Mouse (Mus musculus) ES-E14 (cell line): ENCODE data around the gene Rex1bd. TPM values are rescaled to one million over a fixed set of nuclear protein-coding genes. Genes with fewer than 3 reads are reported as not detected.

Experiments
- DNase-seq: peaks from one replicate; pipeline ENCODE4 v3.0.0-alpha.2; 2013; ENCODE audit warnings: low read depth, low spot score
- H3K27ac ChIP-seq: 2 replicates; pipeline ENCODE4 v1.5.1; 2012; ENCODE audit warnings: low read depth, mild to moderate bottlenecking, low read length, moderate library complexity, mixed read lengths; ENCODE audit not compliant: poor library complexity, insufficient read depth, severe bottlenecking
- H3K36me3 ChIP-seq: 2 replicates; pipeline ENCODE4 v1.6.1; 2012; ENCODE audit warnings: mild to moderate bottlenecking, low read length, moderate library complexity, mixed read lengths; ENCODE audit not compliant: control insufficient read depth, poor library complexity, insufficient read depth, severe bottlenecking
- H3K4me1 ChIP-seq, 2 experiments: fragments of 150-350 bp in 1 of 2; sonication (generic) in 1 of 2; 2 replicates each; pipeline ENCODE4 v1.6.1; 2012; ENCODE audit warnings: low read length in 2 of 2, mild to moderate bottlenecking in 1 of 2, mixed read lengths in 1 of 2; ENCODE audit not compliant: control insufficient read depth in 2 of 2, insufficient read depth in 2 of 2, poor library complexity in 1 of 2
- H3K4me3 ChIP-seq, 2 experiments: fragments of 150-350 bp in 1 of 2; sonication (generic) in 1 of 2; 2 replicates each; pipeline ENCODE4 v1.5.1; 2012; ENCODE audit warnings: low read length in 2 of 2, low read depth in 1 of 2, mild to moderate bottlenecking in 1 of 2, mixed read lengths in 1 of 2; ENCODE audit not compliant: insufficient read depth in 1 of 2, poor library complexity in 1 of 2, severe bottlenecking in 1 of 2
- H3K9ac ChIP-seq: 2 replicates; pipeline ENCODE4 v1.6.1; 2012; ENCODE audit warnings: low read depth, mild to moderate bottlenecking, low read length, mixed read lengths; ENCODE audit not compliant: poor library complexity, insufficient read depth, severe bottlenecking
- H3K9me3 ChIP-seq: fragments of 150-350 bp; sonication (generic); 2 replicates; pipeline ENCODE4 v1.6.1; 2012; ENCODE audit warnings: low read depth, mild to moderate bottlenecking, low read length; ENCODE audit not compliant: control insufficient read depth, insufficient read depth
- CHD2 ChIP-seq: IDR thresholded peaks from 2 replicates; pipeline ENCODE4 v1.6.1; 2014; ENCODE audit warnings: mild to moderate bottlenecking, low read depth, low read length, inconsistent platforms
- HCFC1 ChIP-seq: IDR thresholded peaks from 2 replicates; pipeline ENCODE4 v1.6.1; 2012; ENCODE audit warnings: low read length, inconsistent platforms, borderline replicate concordance; ENCODE audit not compliant: insufficient read depth
- MAFK ChIP-seq: IDR thresholded peaks from 2 replicates; pipeline ENCODE4 v1.6.1; 2014; ENCODE audit warnings: mild to moderate bottlenecking, low read depth, low read length, inconsistent platforms; ENCODE audit not compliant: insufficient read depth
- ZC3H11A ChIP-seq: IDR thresholded peaks from 2 replicates; pipeline ENCODE4 v1.6.1; 2012; ENCODE audit warnings: low read depth, mild to moderate bottlenecking, inconsistent platforms, low read length, borderline replicate concordance
- ZNF384 ChIP-seq: IDR thresholded peaks from 2 replicates; pipeline ENCODE4 v1.6.1; 2012; ENCODE audit warnings: low read depth, low read length, inconsistent platforms
- in situ Hi-C, 2 experiments: fragments of 600-800 bp; cut with MboI; formaldehyde crosslinking; loops; one replicate each; pipeline ENCODE4 v1.15.1; 2025; ENCODE audit warnings: low sequenced_read_pairs in 2 of 2, inconsistent platforms in 1 of 2; ENCODE audit not compliant: unreplicated experiment in 2 of 2
- total RNA-seq: library from RNA; depleted of rRNA; stranded (reverse); fragments of 300-350 nt; gene quantifications from 2 replicates; pipeline ENCODE4 v1.2.3, GENCODE M21; 2012

Gene Rex1bd
- total RNA-seq, 1 experiment, result 130 TPM

DNA sequence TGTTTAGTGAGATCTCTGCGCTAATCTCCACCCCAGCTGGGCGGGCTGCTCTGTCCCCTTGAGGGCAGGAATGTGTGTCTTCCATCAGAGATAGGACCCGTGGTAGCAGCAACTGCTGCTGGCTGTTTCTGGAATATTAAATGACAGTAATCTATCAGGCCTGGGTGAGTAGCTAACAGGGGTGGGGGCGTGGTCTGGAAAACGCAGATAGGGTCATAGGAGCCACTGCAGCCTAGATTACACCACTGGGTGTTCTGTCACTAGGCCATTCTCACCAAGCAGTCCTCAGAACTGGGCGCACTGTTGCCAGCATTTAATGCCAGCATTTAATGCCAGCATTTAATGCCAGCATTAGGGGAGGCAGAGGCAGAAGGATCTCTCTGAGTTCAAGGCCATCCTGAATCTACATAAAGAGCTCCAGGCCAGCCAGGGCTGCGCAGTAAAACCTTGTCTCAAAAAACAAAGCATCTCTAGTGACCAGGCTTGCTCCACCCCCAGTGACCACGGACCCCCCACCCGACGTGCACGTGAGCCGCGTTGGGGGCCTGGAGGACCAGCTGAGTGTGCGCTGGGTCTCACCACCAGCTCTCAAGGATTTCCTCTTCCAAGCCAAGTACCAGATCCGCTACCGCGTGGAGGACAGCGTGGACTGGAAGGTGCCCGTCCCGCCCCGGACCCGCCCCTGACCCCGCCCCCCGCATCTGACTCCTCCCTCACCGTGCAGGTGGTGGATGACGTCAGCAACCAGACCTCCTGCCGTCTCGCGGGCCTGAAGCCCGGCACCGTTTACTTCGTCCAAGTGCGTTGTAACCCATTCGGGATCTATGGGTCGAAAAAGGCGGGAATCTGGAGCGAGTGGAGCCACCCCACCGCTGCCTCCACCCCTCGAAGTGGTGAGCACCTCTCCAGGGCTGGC is 5.9 kb downstream of the Rex1bd start:
- Histone ChIP-seq H3K4me3 (peak overlapping the region; percentile 59 to 68), H3K4me1 (peaks cover 7 to 17% of the 10 kb centered on the region in 2 experiments; a peak in 2 of 4 replicates)

DNA sequence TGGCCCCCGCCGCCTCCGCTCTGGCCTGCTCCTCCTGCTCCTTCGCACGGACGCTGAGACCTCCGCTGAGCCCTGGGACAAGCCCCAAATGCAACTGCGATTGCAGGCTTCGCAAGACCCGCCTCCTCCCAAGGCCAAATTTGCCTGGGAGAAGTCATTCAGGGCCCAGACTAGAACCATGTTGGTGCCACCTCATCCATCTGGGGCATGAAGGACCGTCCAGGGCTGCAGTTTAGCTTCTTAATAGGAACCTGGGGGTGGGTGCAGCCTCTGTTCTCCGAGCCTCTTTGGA is 10.8 kb downstream of the Rex1bd start:
- Histone ChIP-seq H3K9me3 (no peaks in the 10 kb centered on the region), H3K4me1 (peaks cover 5 to 24% of the 10 kb centered on the region in 2 experiments; a peak in 2 of 4 replicates), H3K4me3 (peak overlapping the region in 1 of 2 experiments; percentile 32; a peak in 1 of 4 replicates), H3K27ac (no peak overlapping the region), H3K36me3 (no peaks in the 10 kb centered on the region), H3K9ac (no peak overlapping the region)
- TF ChIP-seq ZNF384, result no peak
- no peak for TF ChIP-seq ZC3H11A
- no peak for TF ChIP-seq CHD2
- TF ChIP-seq MAFK, result no peak
- TF ChIP-seq HCFC1, result no peak
- in situ Hi-C loops, result no loop called here
- DNase-seq, result no peak

More for the DNA sequence above, 5.9 kb downstream of the Rex1bd start:
- Histone ChIP-seq H3K9me3 (no peaks in the 10 kb centered on the region), H3K36me3 (peaks cover 10% of the 10 kb centered on the region; the same call in 1 of the 2 replicates), H3K9ac (peak overlapping the region; percentile 66), H3K27ac (no peak overlapping the region)
- in situ Hi-C loops, result no loop called here
- no peak for DNase-seq
- TF ChIP-seq MAFK, result no peak
- TF ChIP-seq CHD2, result no peak
- TF ChIP-seq ZC3H11A, result no peak
- TF ChIP-seq HCFC1, result no peak
- no peak for TF ChIP-seq ZNF384

DNA sequence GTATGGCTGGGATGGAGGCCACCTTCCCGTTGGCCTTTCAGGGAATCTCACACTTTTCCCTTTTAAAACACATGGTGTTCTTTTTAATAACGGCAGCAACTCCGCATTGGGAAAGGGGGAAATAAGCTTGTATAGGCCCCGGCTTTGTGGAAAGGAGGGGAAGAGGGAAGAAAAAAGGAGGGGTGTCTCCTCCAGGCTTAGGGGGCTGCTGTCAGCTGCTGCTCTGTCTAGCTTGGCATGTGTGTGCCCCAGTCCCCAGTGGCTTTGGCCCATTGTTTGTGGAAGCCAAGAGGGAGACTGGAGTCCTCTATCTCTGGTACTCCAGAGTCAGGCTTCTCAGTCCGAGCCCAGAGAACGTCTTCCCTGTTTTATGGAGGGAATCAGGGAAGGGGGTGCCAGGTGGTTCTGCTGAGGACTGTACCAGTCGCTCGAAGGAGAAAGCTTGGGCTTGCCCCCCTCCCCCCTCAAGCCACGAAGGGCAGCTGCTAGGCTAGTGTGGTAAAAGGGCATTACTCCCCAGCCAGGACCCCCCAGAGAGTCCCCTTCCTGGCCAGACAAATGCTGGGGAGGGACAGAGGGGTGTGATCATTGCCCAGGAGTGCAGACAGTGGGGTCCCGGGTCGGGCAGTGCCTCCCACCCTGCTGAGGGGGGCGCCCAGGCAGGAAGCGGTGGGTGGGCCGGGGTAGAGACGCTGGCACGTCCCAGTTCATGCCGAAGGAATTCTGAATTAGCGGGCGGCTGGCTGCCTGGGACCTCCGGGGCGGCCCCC is 11.4 kb downstream of the Rex1bd start:
- no peak overlapping the region for H3K27ac ChIP-seq
- in situ Hi-C loops, result no loop called here
- no peak for TF ChIP-seq HCFC1
- no peak for TF ChIP-seq ZNF384
- TF ChIP-seq MAFK, result no peak

GRCm38 (mm10) chr8:70494416-70494945 is 12.1 kb downstream of the Rex1bd start:
- TF ChIP-seq HCFC1, result no peak
- TF ChIP-seq ZNF384, result no peak
- no peak for TF ChIP-seq ZC3H11A
- TF ChIP-seq MAFK, result no peak
- TF ChIP-seq CHD2, result no peak
- Histone ChIP-seq H3K9me3 (no peaks in the 10 kb centered on the region), H3K4me1 (peaks cover 3 to 25% of the 10 kb centered on the region in 2 experiments; a peak in 2 of 4 replicates), H3K4me3 (peak overlapping the region in 1 of 2 experiments; percentile 69; a peak in 2 of 4 replicates), H3K9ac (no peak overlapping the region), H3K27ac (no peak overlapping the region), H3K36me3 (no peaks in the 10 kb centered on the region)
- in situ Hi-C loops, result no loop called here
- no peak for DNase-seq

More for the DNA sequence above, 11.4 kb downstream of the Rex1bd start:
- no peak for DNase-seq
- peak overlapping the region in 1 of 2 experiments; percentile 32; a peak in 1 of 4 replicates for H3K4me3 ChIP-seq
- no peaks in the 10 kb centered on the region for H3K36me3 ChIP-seq
- no peak overlapping the region for H3K9ac ChIP-seq
- H3K4me1 ChIP-seq, result peaks cover 3 to 22% of the 10 kb centered on the region in 2 experiments; a peak in 2 of 4 replicates
- H3K9me3 ChIP-seq, result no peaks in the 10 kb centered on the region
